Mouse (Mus musculus) MEL (cell line): ENCODE results near the gene Slirp. TPM values are rescaled to one million over a fixed set of nuclear protein-coding genes. Genes with fewer than 3 reads are reported as not detected.

Source experiments
- DNase-seq: peaks from one replicate; pipeline ENCODE4 v3.0.0; 2011; ENCODE audit warnings: low read depth, low spot score
- H3K27ac ChIP-seq: 2 replicates; pipeline ENCODE4 v1.5.1; 2012; ENCODE audit warnings: low read depth, mild to moderate bottlenecking, control low read depth, low read length, moderate library complexity; ENCODE audit not compliant: control insufficient read depth
- H3K27me3 ChIP-seq, 2 experiments: fragments of 150-350 bp in 1 of 2; sonication (generic) in 1 of 2; 2 replicates each; pipeline ENCODE4 v1.6.1; 2012; ENCODE audit warnings: low read length in 2 of 2, mild to moderate bottlenecking in 2 of 2, improper control_type of control experiment in 1 of 2, moderate library complexity in 1 of 2; ENCODE audit not compliant: insufficient read depth in 2 of 2, control insufficient read depth in 1 of 2
- H3K36me3 ChIP-seq, 2 experiments: 2 replicates each; pipeline ENCODE4 v1.6.1; 2012 to 2014; ENCODE audit warnings: low read length in 2 of 2, improper control_type of control experiment in 1 of 2, inconsistent platforms in 1 of 2, mild to moderate bottlenecking in 1 of 2; ENCODE audit not compliant: insufficient read depth in 2 of 2, control insufficient read depth in 1 of 2
- H3K4me1 ChIP-seq, 2 experiments: fragments of 150-350 bp in 1 of 2; sonication (generic) in 1 of 2; 2 replicates each; pipeline ENCODE4 v1.6.1; 2012; ENCODE audit warnings: low read length in 2 of 2, improper control_type of control experiment in 1 of 2, mild to moderate bottlenecking in 1 of 2; ENCODE audit not compliant: insufficient read depth in 2 of 2, control insufficient read depth in 1 of 2
- H3K4me3 ChIP-seq, 2 experiments: fragments of 150-350 bp in 1 of 2; sonication (generic) in 1 of 2; 2 replicates each; pipeline ENCODE4 v1.5.1; 2012; ENCODE audit warnings: low read depth in 2 of 2, low read length in 2 of 2, mild to moderate bottlenecking in 2 of 2, moderate library complexity in 2 of 2, control low read depth in 1 of 2, improper control_type of control experiment in 1 of 2; ENCODE audit not compliant: control insufficient read depth in 1 of 2, insufficient read depth in 1 of 2
- H3K79me2 ChIP-seq: 2 replicates; pipeline ENCODE4 v1.6.1; 2012; ENCODE audit warnings: mild to moderate bottlenecking, low read length, moderate library complexity; ENCODE audit not compliant: control insufficient read depth, poor library complexity, insufficient read depth
- H3K9ac ChIP-seq: 2 replicates; pipeline ENCODE4 v1.6.1; 2012; ENCODE audit warnings: low read depth, mild to moderate bottlenecking, control low read depth, low read length, moderate library complexity; ENCODE audit not compliant: control insufficient read depth, poor library complexity, severe bottlenecking
- H3K9me3 ChIP-seq: fragments of 150-350 bp; sonication (generic); replicated peaks from 2 replicates; pipeline ENCODE4 v1.6.1; 2012; ENCODE audit warnings: mild to moderate bottlenecking, low read length, improper control_type of control experiment, moderate library complexity; ENCODE audit not compliant: insufficient read depth
- CHD1 ChIP-seq: IDR thresholded peaks from 2 replicates; pipeline ENCODE4 v1.6.1; 2012; ENCODE audit warnings: low read depth, mild to moderate bottlenecking, inconsistent platforms, low read length, improper control_type of control experiment
- CHD2 ChIP-seq: IDR thresholded peaks from 2 replicates; pipeline ENCODE4 v1.6.1; 2011; ENCODE audit warnings: low read length, improper control_type of control experiment
- CTCF ChIP-seq, 3 experiments: IDR thresholded peaks in 2 of 3; conservative IDR thresholded peaks in 1 of 3; 2 replicates each; pipeline ENCODE4 v1.5.1; 2011 to 2012; ENCODE audit warnings: low read length in 3 of 3, low read depth in 2 of 3, mild to moderate bottlenecking in 2 of 3, improper control_type of control experiment in 1 of 3, inconsistent platforms in 1 of 3, mixed read lengths in 1 of 3, moderate library complexity in 1 of 3; ENCODE audit not compliant: control insufficient read depth in 1 of 3, insufficient read depth in 1 of 3, poor library complexity in 1 of 3, severe bottlenecking in 1 of 3
- E2F4 ChIP-seq: IDR thresholded peaks from 2 replicates; pipeline ENCODE4 v1.6.1; 2011; ENCODE audit warnings: low read depth, low read length, improper control_type of control experiment, borderline replicate concordance
- ELF1 ChIP-seq: IDR thresholded peaks from 2 replicates; pipeline ENCODE4 v1.6.1; 2014; ENCODE audit warnings: low read depth, mild to moderate bottlenecking, inconsistent platforms, low read length, improper control_type of control experiment, moderate library complexity
- EP300 ChIP-seq, 2 experiments: IDR thresholded peaks; 2 replicates each; pipeline ENCODE4 v1.6.1; 2011; ENCODE audit warnings: improper control_type of control experiment in 2 of 2, low read length in 2 of 2, low read depth in 1 of 2, mild to moderate bottlenecking in 1 of 2
- ETS1 ChIP-seq: IDR thresholded peaks from 2 replicates; pipeline ENCODE4 v1.6.1; 2012; ENCODE audit warnings: low read depth, mild to moderate bottlenecking, inconsistent platforms, low read length, improper control_type of control experiment, moderate library complexity
- GABPA ChIP-seq: IDR thresholded peaks from 2 replicates; pipeline ENCODE4 v1.6.1; 2012; ENCODE audit warnings: low read depth, mild to moderate bottlenecking, inconsistent platforms, low read length, improper control_type of control experiment, moderate library complexity
- GATA1 ChIP-seq: IDR thresholded peaks from 2 replicates; pipeline ENCODE4 v1.6.1; 2011; ENCODE audit warnings: low read depth, low read length, improper control_type of control experiment
- HCFC1 ChIP-seq: IDR thresholded peaks from 2 replicates; pipeline ENCODE4 v1.6.1; 2012; ENCODE audit warnings: low read depth, mild to moderate bottlenecking, inconsistent platforms, low read length, improper control_type of control experiment, moderate library complexity
- JUND ChIP-seq: IDR thresholded peaks from 2 replicates; pipeline ENCODE4 v1.6.1; 2011; ENCODE audit warnings: low read depth, mild to moderate bottlenecking, improper control_type of control experiment, low read length
- KAT2A ChIP-seq: conservative IDR thresholded peaks from 2 replicates; pipeline ENCODE4 v1.6.1; 2012; ENCODE audit warnings: low read depth, low read length, improper control_type of control experiment, inconsistent platforms
- MAFK ChIP-seq: IDR thresholded peaks from 2 replicates; pipeline ENCODE4 v1.6.1; 2011; ENCODE audit warnings: low read depth, mild to moderate bottlenecking, low read length, improper control_type of control experiment, borderline replicate concordance
- MAX ChIP-seq: IDR thresholded peaks from 2 replicates; pipeline ENCODE4 v1.6.1; 2011; ENCODE audit warnings: low read length, improper control_type of control experiment
- MAZ ChIP-seq: IDR thresholded peaks from 2 replicates; pipeline ENCODE4 v1.6.1; 2012; ENCODE audit warnings: low read depth, mild to moderate bottlenecking, inconsistent platforms, low read length, improper control_type of control experiment
- MEF2A ChIP-seq: IDR thresholded peaks from 2 replicates; pipeline ENCODE4 v1.6.1; 2014; ENCODE audit warnings: low read depth, mild to moderate bottlenecking, inconsistent platforms, low read length, improper control_type of control experiment; ENCODE audit not compliant: poor library complexity, insufficient replicate concordance, severe bottlenecking; ENCODE audit errors: extremely low read depth
- MXI1 ChIP-seq: IDR thresholded peaks from 2 replicates; pipeline ENCODE4 v1.6.1; 2011; ENCODE audit warnings: mild to moderate bottlenecking, low read depth, low read length, improper control_type of control experiment
- MYB ChIP-seq: IDR thresholded peaks from 2 replicates; pipeline ENCODE4 v1.6.1; 2011; ENCODE audit warnings: mild to moderate bottlenecking, low read depth, low read length, improper control_type of control experiment
- NELFE ChIP-seq: IDR thresholded peaks from 2 replicates; pipeline ENCODE4 v1.6.1; 2011; ENCODE audit warnings: low read depth, low read length, improper control_type of control experiment
- NRF1 ChIP-seq: IDR thresholded peaks from 2 replicates; pipeline ENCODE4 v1.6.1; 2014; ENCODE audit warnings: low read depth, mild to moderate bottlenecking, inconsistent platforms, low read length, improper control_type of control experiment, moderate library complexity; ENCODE audit not compliant: poor library complexity, insufficient read depth, severe bottlenecking
- POLR2A ChIP-seq, 2 experiments: IDR thresholded peaks; 2 replicates each; pipeline ENCODE4 v1.6.1; 2011 to 2012; ENCODE audit warnings: low read length in 2 of 2, mild to moderate bottlenecking in 2 of 2, control low read depth in 1 of 2, improper control_type of control experiment in 1 of 2, low read depth in 1 of 2, moderate library complexity in 1 of 2; ENCODE audit not compliant: control insufficient read depth in 1 of 2, insufficient read depth in 1 of 2, poor library complexity in 1 of 2
- POLR2AphosphoS2 ChIP-seq: IDR thresholded peaks from 2 replicates; pipeline ENCODE4 v1.6.1; 2011; ENCODE audit warnings: low read length, improper control_type of control experiment
- POLR2AphosphoS5 ChIP-seq: IDR thresholded peaks from 2 replicates; pipeline ENCODE4 v1.6.1; 2012; ENCODE audit warnings: low read depth, borderline replicate concordance, mild to moderate bottlenecking, inconsistent platforms, low read length, moderate library complexity, mixed read lengths
- RAD21 ChIP-seq: IDR thresholded peaks from 2 replicates; pipeline ENCODE4 v1.6.1; 2011; ENCODE audit warnings: mild to moderate bottlenecking, low read depth, low read length, improper control_type of control experiment
- RCOR1 ChIP-seq: IDR thresholded peaks from 2 replicates; pipeline ENCODE4 v1.6.1; 2012; ENCODE audit warnings: low read depth, mild to moderate bottlenecking, inconsistent platforms, low read length, improper control_type of control experiment
- SIN3A ChIP-seq: IDR thresholded peaks from 2 replicates; pipeline ENCODE4 v1.6.1; 2012; ENCODE audit warnings: low read length, improper control_type of control experiment, inconsistent platforms
- SMC3 ChIP-seq: IDR thresholded peaks from 2 replicates; pipeline ENCODE4 v1.6.1; 2011; ENCODE audit warnings: low read depth, low read length, improper control_type of control experiment
- TAL1 ChIP-seq: IDR thresholded peaks from 2 replicates; pipeline ENCODE4 v1.6.1; 2012; ENCODE audit warnings: mild to moderate bottlenecking, inconsistent platforms, low read length, moderate library complexity, mixed read lengths
- TBP ChIP-seq: IDR thresholded peaks from 2 replicates; pipeline ENCODE4 v1.8.0; 2011; ENCODE audit warnings: low read depth, low read length, improper control_type of control experiment
- TCF12 ChIP-seq: IDR thresholded peaks from 2 replicates; pipeline ENCODE4 v1.6.1; 2014; ENCODE audit warnings: low read depth, mild to moderate bottlenecking, inconsistent platforms, low read length, improper control_type of control experiment, moderate library complexity
- UBTF ChIP-seq: IDR thresholded peaks from 2 replicates; pipeline ENCODE4 v1.6.1; 2012; ENCODE audit warnings: low read depth, mild to moderate bottlenecking, inconsistent platforms, low read length, improper control_type of control experiment, moderate library complexity, borderline replicate concordance; ENCODE audit not compliant: insufficient read depth
- USF1 ChIP-seq: IDR thresholded peaks from 2 replicates; pipeline ENCODE4 v1.6.1; 2014; ENCODE audit warnings: low read depth, mild to moderate bottlenecking, inconsistent platforms, low read length, improper control_type of control experiment, moderate library complexity
- USF2 ChIP-seq, 2 experiments: IDR thresholded peaks; 2 replicates each; pipeline ENCODE4 v1.6.1; 2011 to 2012; ENCODE audit warnings: improper control_type of control experiment in 2 of 2, low read length in 2 of 2, borderline replicate concordance in 1 of 2, inconsistent platforms in 1 of 2, low read depth in 1 of 2, mild to moderate bottlenecking in 1 of 2; ENCODE audit not compliant: insufficient read depth in 1 of 2
- ZC3H11A ChIP-seq: IDR thresholded peaks from 2 replicates; pipeline ENCODE4 v1.6.1; 2012; ENCODE audit warnings: low read depth, mild to moderate bottlenecking, inconsistent platforms, low read length, improper control_type of control experiment
- ZKSCAN1 ChIP-seq: IDR thresholded peaks from 2 replicates; pipeline ENCODE4 v1.6.1; 2012; ENCODE audit warnings: low read depth, mild to moderate bottlenecking, inconsistent platforms, low read length, improper control_type of control experiment, moderate library complexity
- ZMIZ1 ChIP-seq: IDR thresholded peaks from 2 replicates; pipeline ENCODE4 v1.6.1; 2012; ENCODE audit warnings: low read depth, mild to moderate bottlenecking, inconsistent platforms, low read length, improper control_type of control experiment, moderate library complexity
- ZNF384 ChIP-seq: IDR thresholded peaks from 2 replicates; pipeline ENCODE4 v1.6.1; 2012; ENCODE audit warnings: low read depth, mild to moderate bottlenecking, inconsistent platforms, low read length, improper control_type of control experiment
- polyA plus RNA-seq, 2 experiments: library from polyadenylated mRNA; stranded (reverse) in 1 of 2; unstranded in 1 of 2; fragments of >175 nt in 1 of 2; fragments of >200 nt in 1 of 2; gene quantifications; 2 replicates each; pipeline versions ENCODE4 v1.2.1 to v1.2.4; 2012; ENCODE audit warnings: low replicate concordance in 2 of 2, low read depth in 1 of 2; ENCODE audit not compliant: insufficient read length in 2 of 2, insufficient read depth in 1 of 2, missing spikeins in 1 of 2
- total RNA-seq: library from RNA; depleted of rRNA; stranded (reverse); fragments of 300-350 nt; gene quantifications from 2 replicates; pipeline ENCODE4 v1.2.3, GENCODE M21; 2012; rRNA removed

Gene Slirp
- 166 and 174 TPM in 2 replicates for total RNA-seq
- 100 to 1,000 TPM in 1 of 2 experiments, not detected in 1; 182 TPM for polyA plus RNA-seq

- Histone ChIP-seq H3K9me3 (no peaks in the 10 kb centered on the region), H3K4me1 (peaks cover 0 to 10% of the 10 kb centered on the region in 2 experiments; a peak in 1 of 4 replicates), H3K4me3 (peak within 1 kb of the TSS; percentile 90), H3K79me2 (peaks cover 67% of the 10 kb centered on the region), H3K36me3 (peaks cover 35 to 39% of the 10 kb centered on the region in 2 experiments), H3K27ac (peak within 1 kb of the TSS; percentile 82), H3K27me3 (no peaks in the 10 kb centered on the region), H3K9ac (peak within 1 kb of the TSS; percentile 97)
- peak; percentile 95 for DNase-seq
- TF ChIP-seq EP300 (IDR thresholded peaks at IDR 0.05; ENCODE audit: low read depth in 1 of 2, low read length in 2 of 2) (peak in 1 of 2 experiments; percentile 43; a peak in 2 of 4 replicates), MAX (peak; percentile 83), SMC3 (no peak), MYB (peak; percentile 55), GABPA (no peak), ELF1 (peak; percentile 86), CHD2 (peak; percentile 73), NRF1 (no peak), USF1 (no peak), UBTF (no peak), ZMIZ1 (peak; percentile 84), MAZ (no peak), KAT2A (peak; percentile 94), RCOR1 (peak; percentile 75), SIN3A (peak; percentile 90), RAD21 (no peak), GATA1 (0 out of 2 replicates have a peak, but pooled peaks have one; percentile 18), POLR2A (IDR thresholded peaks at IDR 0.05; ENCODE audit: control insufficient read depth in 1 of 2, insufficient read depth in 1 of 2, low read depth in 1 of 2, low read length in 2 of 2, poor library complexity in 1 of 2) (peak; percentile 80 to 96), MEF2A (no peak), ZC3H11A (0 out of 2 replicates have a peak, but pooled peaks have one; percentile 9), MAFK (no peak), USF2 (IDR thresholded peaks at IDR 0.05; ENCODE audit: borderline replicate concordance in 1 of 2, insufficient read depth in 1 of 2, low read depth in 1 of 2, low read length in 2 of 2) (no peak), ZNF384 (no peak), TBP (peak; percentile 94), ZKSCAN1 (no peak), JUND (no peak), E2F4 (no peak), POLR2AphosphoS2 (peak; percentile 84), MXI1 (peak; percentile 84), CTCF (IDR thresholded peaks at IDR 0.05 in 2 of 3, conservative IDR thresholded peaks at IDR 0.05 in 1 of 3; ENCODE audit: control insufficient read depth in 1 of 3, insufficient read depth in 1 of 3, low read depth in 2 of 3, low read length in 3 of 3, poor library complexity in 1 of 3, severe bottlenecking in 1 of 3) (no peak), ETS1 (0 out of 2 replicates have a peak, but pooled peaks have one; percentile 42), TAL1 (no peak), NELFE (peak; percentile 82), CHD1 (peak; percentile 76; the same call in 1 of the 2 replicates), HCFC1 (peak; percentile 98), TCF12 (peak; percentile 83), POLR2AphosphoS5 (peak; percentile 46; the same call in 1 of the 2 replicates)
These were observed at the start of gene Slirp, which contains the start of gene Alkbh1 for GRCm38 (mm10) chr12:87443700-87444122. Slirp (plus strand) TSS chr12:87443896. Alkbh1 (minus strand) TSS chr12:87444017.
